Mouse (Mus musculus) hindbrain, embryonic 13.5 days (tissue): ENCODE measurements around the gene Tmpo. TPM values are rescaled to one million over a fixed set of nuclear protein-coding genes. Genes with fewer than 3 reads are reported as not detected.

Experiments
- ATAC-seq: fragments of 200-750 bp; cut with Nextera tagmentation; 2 replicates; pipeline ENCODE4 v1.8.0; 2017; ENCODE audit warnings: moderate TSS enrichment; ENCODE audit not compliant: low FRiP score
- H3K27ac ChIP-seq: fragments of 300-500 bp; sonication (generic); 2 replicates; pipeline ENCODE4 v1.5.1; 2015; ENCODE audit warnings: inconsistent platforms, mild to moderate bottlenecking, moderate library complexity
- H3K27me3 ChIP-seq: fragments of 300-500 bp; sonication (generic); 2 replicates; pipeline ENCODE4 v1.6.1; 2015; ENCODE audit warnings: mild to moderate bottlenecking, inconsistent platforms
- H3K36me3 ChIP-seq: fragments of 300-500 bp; sonication (generic); 2 replicates; pipeline ENCODE4 v1.6.1; 2015; ENCODE audit warnings: mild to moderate bottlenecking, inconsistent platforms
- H3K4me1 ChIP-seq: fragments of 300-500 bp; sonication (generic); replicated peaks from 2 replicates; pipeline ENCODE4 v1.6.1; 2015; ENCODE audit warnings: inconsistent platforms
- H3K4me2 ChIP-seq: fragments of 300-500 bp; sonication (generic); 2 replicates; pipeline ENCODE4 v1.6.1; 2015; ENCODE audit warnings: inconsistent platforms, mild to moderate bottlenecking, moderate library complexity
- H3K4me3 ChIP-seq: fragments of 300-500 bp; sonication (generic); 2 replicates; pipeline ENCODE4 v1.5.1; 2015; ENCODE audit warnings: mild to moderate bottlenecking, inconsistent platforms
- H3K9ac ChIP-seq: fragments of 300-500 bp; sonication (generic); 2 replicates; pipeline ENCODE4 v1.6.1; 2015; ENCODE audit warnings: mild to moderate bottlenecking, inconsistent platforms
- H3K9me3 ChIP-seq: fragments of 300-500 bp; sonication (generic); 2 replicates; pipeline ENCODE4 v1.6.1; 2016; ENCODE audit warnings: inconsistent platforms
- WGBS: fragments of 180-500 bp; shearing (Covaris S2); methylation state at CpG from one replicate; pipeline ENCODE4 v1.1.7; 2015; 5-methylcytosine and 5-hydroxymethylcytosine counted together
- polyA plus RNA-seq: library from polyadenylated mRNA; unstranded; fragments of >200 nt; fragmentation: Nextera tagmentation; extraction: Ambion mirVana; gene quantifications from 2 replicates; pipeline ENCODE4 v1.2.1, GENCODE M21; 2015

Tmpo gene
- polyA plus RNA-seq, 1 experiment from 2014 or later: 129 TPM

GRCm38 (mm10) chr10:91123828-91124822, 57.0 kb downstream of the Tmpo start, which contains the start of gene Slc25a3:
Gene Slc25a3, minus strand, starts transcription at chr10:91124059.
- H3K4me1 ChIP-seq: peaks cover 26% of the 10 kb centered on the region
- no peaks in the 10 kb centered on the region for H3K27me3 ChIP-seq
- 14% methylated on average over 58 of the region's 59 CpGs for WGBS
- ATAC-seq: peak; percentile 100
- H3K9ac ChIP-seq: peak within 1 kb of the TSS; percentile 99
- H3K4me2 ChIP-seq: peak within 1 kb of the TSS; percentile 95
- no peaks in the 10 kb centered on the region for H3K9me3 ChIP-seq
- peak within 1 kb of the TSS; percentile 98 for H3K4me3 ChIP-seq
- H3K36me3 ChIP-seq: peaks cover 25% of the 10 kb centered on the region
- peak within 1 kb of the TSS; percentile 97 for H3K27ac ChIP-seq

DNA sequence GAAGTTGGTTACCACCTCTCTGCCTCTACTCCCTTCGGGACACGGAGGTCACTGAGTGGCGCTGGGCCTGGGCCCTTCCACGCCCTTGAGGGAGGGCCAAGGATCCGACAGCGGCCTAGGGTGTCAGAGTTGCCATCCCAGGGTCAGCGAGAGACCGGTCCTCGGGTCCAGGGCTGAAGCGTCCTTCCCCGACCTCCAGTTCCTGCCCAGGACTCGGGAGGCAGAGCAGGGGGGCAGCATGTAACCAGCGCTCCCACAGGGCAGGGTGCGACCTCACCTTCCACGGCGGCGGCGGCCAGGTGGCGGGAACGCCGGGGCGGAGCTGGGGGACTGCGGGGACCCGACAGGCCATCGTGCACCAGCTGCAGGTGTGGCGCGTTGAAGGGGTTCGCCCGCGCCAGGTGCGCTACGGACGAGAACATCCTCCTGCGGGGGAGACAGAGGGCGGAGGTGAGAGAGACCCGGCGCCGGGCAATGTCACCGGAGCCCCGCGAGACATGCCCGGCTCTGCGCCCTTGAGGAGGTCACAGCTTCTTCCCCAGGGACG, 57.8 kb downstream of the Tmpo start:
- peak overlapping the region; percentile 99 for H3K9ac ChIP-seq
- no peaks in the 10 kb centered on the region for H3K27me3 ChIP-seq
- WGBS: under 1% methylated on average over 44 of the region's 44 CpGs
- peak overlapping the region; percentile 98 for H3K4me3 ChIP-seq
- H3K9me3 ChIP-seq: no peaks in the 10 kb centered on the region
- ATAC-seq: no peak; the same call in 1 of the 2 replicates
- H3K4me2 ChIP-seq: peak overlapping the region; percentile 95
- H3K4me1 ChIP-seq: peaks cover 26% of the 10 kb centered on the region
- peaks cover 32% of the 10 kb centered on the region for H3K36me3 ChIP-seq
- peak overlapping the region; percentile 97 for H3K27ac ChIP-seq

- peak overlapping the region; percentile 98 for H3K4me3 ChIP-seq
- H3K36me3 ChIP-seq: peaks cover 39% of the 10 kb centered on the region
- WGBS: 38% methylated on average over 6 of the region's 6 CpGs
- peaks cover 26% of the 10 kb centered on the region for H3K4me1 ChIP-seq
- no peaks in the 10 kb centered on the region for H3K9me3 ChIP-seq
- no peak for ATAC-seq
- peak overlapping the region; percentile 99 for H3K9ac ChIP-seq
- peak overlapping the region; percentile 95 for H3K4me2 ChIP-seq
- H3K27ac ChIP-seq: no peak overlapping the region
- H3K27me3 ChIP-seq: no peaks in the 10 kb centered on the region
Observed at GRCm38 (mm10) chr10:91122646-91123045, 58.5 kb downstream of the Tmpo start.

DNA sequence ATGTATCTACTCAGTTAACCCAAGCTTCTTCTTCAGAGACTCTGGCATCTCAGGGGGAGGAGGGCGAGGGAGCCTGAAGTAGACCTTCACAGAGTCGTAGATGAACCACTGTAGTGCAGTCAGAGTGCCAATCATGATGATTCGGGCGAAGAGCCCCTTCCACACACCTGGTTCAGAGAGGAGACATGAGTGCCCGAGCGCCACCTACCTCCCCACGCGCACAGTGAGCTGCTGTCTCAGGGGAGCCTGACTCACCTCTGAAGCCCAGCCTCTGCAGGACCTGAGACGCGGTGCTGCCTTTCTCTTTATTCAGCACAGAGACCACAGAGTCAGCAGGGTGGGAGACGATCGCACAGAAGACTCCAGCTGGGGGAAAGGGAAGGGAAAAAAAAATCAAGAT, 64.2 kb downstream of the Tmpo start:
- WGBS: 95% methylated on average over 12 of the region's 12 CpGs
- no peak overlapping the region for H3K9ac ChIP-seq

DNA sequence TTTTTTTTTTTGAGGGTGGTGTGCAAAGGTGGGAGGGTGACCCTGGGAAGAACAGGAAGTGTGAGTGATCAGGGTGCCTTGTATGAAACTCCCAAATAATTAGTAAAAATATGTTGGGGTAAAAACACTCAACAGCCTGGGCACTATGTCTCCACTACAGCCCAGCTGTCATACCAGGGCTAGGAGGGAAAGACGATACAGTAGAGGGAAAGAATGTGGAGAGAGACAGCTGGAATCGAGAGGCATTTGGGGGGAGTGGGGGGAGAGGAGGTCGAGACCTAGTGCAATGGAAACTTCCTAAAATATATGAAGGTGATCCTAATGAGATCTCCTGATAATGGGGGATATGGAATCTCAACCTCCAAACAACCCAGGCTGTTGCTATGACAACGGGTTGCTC, 71.3 kb downstream of the Tmpo start:
- Histone ChIP-seq H3K4me2 (no peak overlapping the region), H3K9ac (no peak overlapping the region), H3K4me1 (no peaks in the 10 kb centered on the region), H3K4me3 (no peak overlapping the region), H3K36me3 (peaks cover 33% of the 10 kb centered on the region), H3K9me3 (no peaks in the 10 kb centered on the region), H3K27me3 (no peaks in the 10 kb centered on the region), H3K27ac (no peak overlapping the region)
- ATAC-seq: no peak
- WGBS: 80% methylated on average over 4 of the region's 4 CpGs

More for the DNA sequence above, 64.2 kb downstream of the Tmpo start:
- no peak overlapping the region for H3K4me3 ChIP-seq
- ATAC-seq: no peak
- H3K27ac ChIP-seq: no peak overlapping the region
- H3K4me1 ChIP-seq: peaks cover 10% of the 10 kb centered on the region
- H3K27me3 ChIP-seq: no peaks in the 10 kb centered on the region
- H3K4me2 ChIP-seq: no peak overlapping the region
- H3K9me3 ChIP-seq: no peaks in the 10 kb centered on the region
- H3K36me3 ChIP-seq: peaks cover 88% of the 10 kb centered on the region

- Histone ChIP-seq H3K9me3 (no peaks in the 10 kb centered on the region), H3K27me3 (no peaks in the 10 kb centered on the region), H3K36me3 (peaks cover 15% of the 10 kb centered on the region), H3K4me1 (no peaks in the 10 kb centered on the region), H3K4me3 (no peak overlapping the region), H3K9ac (no peak overlapping the region), H3K27ac (no peak overlapping the region), H3K4me2 (no peak overlapping the region)
- ATAC-seq: no peak
- 86% methylated on average over 3 of the region's 3 CpGs for WGBS
Observed at GRCm38 (mm10) chr10:91105981-91106380, 75.1 kb downstream of the Tmpo start.

GRCm38 (mm10) chr10:91102799-91103590, 78.1 kb downstream of the Tmpo start:
- Histone ChIP-seq H3K4me3 (no peak overlapping the region), H3K27ac (no peak overlapping the region), H3K9me3 (no peaks in the 10 kb centered on the region), H3K4me2 (no peak overlapping the region), H3K9ac (no peak overlapping the region), H3K36me3 (peaks cover 12% of the 10 kb centered on the region), H3K27me3 (no peaks in the 10 kb centered on the region), H3K4me1 (no peaks in the 10 kb centered on the region)
- WGBS: 93% methylated on average over 14 of the region's 14 CpGs
- ATAC-seq: no peak

- Histone ChIP-seq H3K4me3 (no peak overlapping the region), H3K9me3 (no peaks in the 10 kb centered on the region), H3K4me2 (no peak overlapping the region), H3K4me1 (no peaks in the 10 kb centered on the region), H3K27ac (no peak overlapping the region), H3K27me3 (no peaks in the 10 kb centered on the region), H3K9ac (no peak overlapping the region), H3K36me3 (peaks cover 12% of the 10 kb centered on the region)
- WGBS: 96% methylated on average over 25 of the region's 25 CpGs
- ATAC-seq: no peak
Observed at GRCm38 (mm10) chr10:91101936-91102335, 79.2 kb downstream of the Tmpo start.

- H3K36me3 ChIP-seq: peaks cover 16% of the 10 kb centered on the region
- H3K4me2 ChIP-seq: no peak overlapping the region
- H3K27me3 ChIP-seq: no peaks in the 10 kb centered on the region
- no peak overlapping the region for H3K4me3 ChIP-seq
- no peaks in the 10 kb centered on the region for H3K9me3 ChIP-seq
- no peak overlapping the region for H3K27ac ChIP-seq
- no peak for ATAC-seq
- 73% methylated on average over 1 of the region's 1 CpGs for WGBS
- H3K4me1 ChIP-seq: no peaks in the 10 kb centered on the region
- no peak overlapping the region for H3K9ac ChIP-seq
Observed at GRCm38 (mm10) chr10:91100101-91100500, 81.0 kb downstream of the Tmpo start.

DNA sequence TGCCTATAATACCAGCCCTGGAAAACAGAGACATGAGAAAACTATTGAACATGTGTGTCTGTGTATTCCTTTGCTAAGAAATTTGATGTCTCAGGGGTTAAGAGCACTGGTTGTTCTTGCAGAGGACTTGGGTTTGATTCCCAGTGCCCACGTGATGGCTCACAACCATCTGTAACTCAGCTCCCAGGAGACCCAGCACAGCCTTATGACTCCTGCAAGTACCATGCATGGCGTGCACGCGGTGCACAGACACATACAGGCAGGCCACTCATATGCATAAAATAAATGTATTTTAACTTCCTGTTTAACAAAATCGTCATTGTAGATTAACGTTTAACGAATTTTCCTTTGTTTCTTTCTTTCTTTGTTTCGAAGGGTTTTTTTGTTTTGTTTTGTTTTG, 83.1 kb downstream of the Tmpo start:
- H3K9ac ChIP-seq: no peak overlapping the region
- no peaks in the 10 kb centered on the region for H3K9me3 ChIP-seq
- no peaks in the 10 kb centered on the region for H3K27me3 ChIP-seq
- H3K27ac ChIP-seq: no peak overlapping the region
- H3K4me2 ChIP-seq: no peak overlapping the region
- H3K4me3 ChIP-seq: no peak overlapping the region
- H3K4me1 ChIP-seq: no peaks in the 10 kb centered on the region
- ATAC-seq: no peak
- WGBS: 91% methylated on average over 8 of the region's 8 CpGs
- peaks cover 22% of the 10 kb centered on the region for H3K36me3 ChIP-seq
